Mouse (Mus musculus) forebrain, postnatal 0 days (tissue): ENCODE data around the gene Cep41. TPM values are rescaled to one million over a fixed set of nuclear protein-coding genes. Genes with fewer than 3 reads are reported as not detected.

ENCODE experiments used
- ATAC-seq: fragments of 200-750 bp; cut with Nextera tagmentation; 2 replicates; pipeline ENCODE4 v1.8.0; 2017; ENCODE audit warnings: mild to moderate bottlenecking, moderate library complexity
- DNase-seq: peaks from one replicate; pipeline ENCODE4 v3.0.0-alpha.2; 2015
- H3K27ac ChIP-seq: fragments of 300-500 bp; sonication (generic); 2 replicates; pipeline ENCODE4 v1.5.1; 2014; ENCODE audit warnings: low read depth, mild to moderate bottlenecking, antibody characterized with exemption, low read length, moderate library complexity, mixed read lengths
- H3K27me3 ChIP-seq: fragments of 300-500 bp; sonication (generic); 2 replicates; pipeline ENCODE4 v1.6.1; 2014; ENCODE audit warnings: mild to moderate bottlenecking, low read length, mixed read lengths; ENCODE audit not compliant: insufficient read depth
- H3K36me3 ChIP-seq: fragments of 300-500 bp; sonication (generic); 2 replicates; pipeline ENCODE4 v1.6.1; 2014; ENCODE audit warnings: mild to moderate bottlenecking, moderate library complexity; ENCODE audit not compliant: insufficient read depth
- H3K4me1 ChIP-seq: fragments of 300-500 bp; sonication (generic); 2 replicates; pipeline ENCODE4 v1.6.1; 2014; ENCODE audit warnings: antibody characterized with exemption; ENCODE audit not compliant: insufficient read depth
- H3K4me2 ChIP-seq: fragments of 300-500 bp; sonication (generic); 2 replicates; pipeline ENCODE4 v1.6.1; 2014; ENCODE audit warnings: low read depth, mild to moderate bottlenecking, moderate library complexity
- H3K4me3 ChIP-seq: fragments of 300-500 bp; sonication (generic); 2 replicates; pipeline ENCODE4 v1.5.1; 2014; ENCODE audit warnings: low read depth, low read length, mixed read lengths
- H3K9ac ChIP-seq: fragments of 300-500 bp; sonication (generic); 2 replicates; pipeline ENCODE4 v1.6.1; 2014; ENCODE audit warnings: mild to moderate bottlenecking
- H3K9me3 ChIP-seq: fragments of 300-500 bp; sonication (generic); 2 replicates; pipeline ENCODE4 v1.6.1; 2016; ENCODE audit warnings: low read length
- CTCF ChIP-seq: sonication (generic); IDR thresholded peaks from 2 replicates; pipeline ENCODE4 v1.5.1; 2016; ENCODE audit warnings: antibody characterized with exemption, control low read depth, low read depth
- WGBS: fragments of 180-500 bp; shearing (Covaris S2); extraction: QIAGEN DNeasy Blood & Tissue Kit; methylation state at CpG from one replicate; pipeline ENCODE4 v1.1.7; 2014; 5-methylcytosine and 5-hydroxymethylcytosine counted together
- polyA plus RNA-seq: library from polyadenylated mRNA; unstranded; fragments of >200 nt; fragmentation: Nextera tagmentation; extraction: Ambion mirVana; gene quantifications from 2 replicates; pipeline ENCODE4 v1.2.1, GENCODE M21; 2015
- total RNA-seq: library from RNA; depleted of rRNA; stranded (reverse); fragments of >200 nt; gene quantifications from 2 replicates; pipeline ENCODE4 v1.2.3, GENCODE M21; 2014

The Cep41 gene
- total and polyA plus RNA-seq, 2 experiments from 2014 or later, result 10.6 to 14.1 TPM

- H3K27ac ChIP-seq, result peak overlapping the region; percentile 41
- no peaks in the 10 kb centered on the region for H3K27me3 ChIP-seq
- no peaks in the 10 kb centered on the region for H3K36me3 ChIP-seq
- TF ChIP-seq CTCF, result no peak
- peak overlapping the region; percentile 55; the same call in 1 of the 2 replicates for H3K4me3 ChIP-seq
- H3K9ac ChIP-seq, result peak overlapping the region; percentile 14; the same call in 1 of the 2 replicates
- peak overlapping the region; percentile 62 for H3K4me2 ChIP-seq
- DNase-seq, result no peak
- ATAC-seq, result no peak
- H3K9me3 ChIP-seq, result 0 out of 2 replicates have a peak, but pooled peaks cover 30% of the 10 kb centered on the region
- 51% methylated on average over 13 of the region's 13 CpGs for WGBS
- H3K4me1 ChIP-seq, result peaks cover 5% of the 10 kb centered on the region; the same call in 1 of the 2 replicates
Measured at GRCm38 (mm10) chr6:30736372-30736762, 42.8 kb upstream of the Cep41 start.

- H3K4me3 ChIP-seq, result 0 out of 2 replicates have a peak overlapping the region, but pooled peaks have one; percentile 7
- H3K27me3 ChIP-seq, result no peaks in the 10 kb centered on the region
- ATAC-seq (no peak), DNase-seq (no peak)
- no peak overlapping the region; the same call in 1 of the 2 replicates for H3K9ac ChIP-seq
- no peak for TF ChIP-seq CTCF
- 50% methylated on average over 15 of the region's 15 CpGs for WGBS
- H3K4me1 ChIP-seq, result peaks cover 5% of the 10 kb centered on the region; the same call in 1 of the 2 replicates
- H3K27ac ChIP-seq, result peak overlapping the region; percentile 48; the same call in 1 of the 2 replicates
- H3K9me3 ChIP-seq, result 0 out of 2 replicates have a peak, but pooled peaks cover 30% of the 10 kb centered on the region
- H3K36me3 ChIP-seq, result no peaks in the 10 kb centered on the region
- H3K4me2 ChIP-seq, result peak overlapping the region; percentile 62; the same call in 1 of the 2 replicates
Measured at GRCm38 (mm10) chr6:30735728-30736371, 42.3 kb upstream of the Cep41 start.

- 52% methylated on average over 22 of the region's 22 CpGs for WGBS
- H3K27ac ChIP-seq, result peak overlapping the region; percentile 48; the same call in 1 of the 2 replicates
- no peaks in the 10 kb centered on the region for H3K36me3 ChIP-seq
- no peak for ATAC-seq
- no peak overlapping the region for H3K9ac ChIP-seq
- H3K4me2 ChIP-seq, result peak overlapping the region; percentile 62; the same call in 1 of the 2 replicates
- peaks cover 5% of the 10 kb centered on the region; the same call in 1 of the 2 replicates for H3K4me1 ChIP-seq
- TF ChIP-seq CTCF, result no peak
- 0 out of 2 replicates have a peak, but pooled peaks cover 30% of the 10 kb centered on the region for H3K9me3 ChIP-seq
- H3K27me3 ChIP-seq, result no peaks in the 10 kb centered on the region
- DNase-seq, result no peak
- 0 out of 2 replicates have a peak overlapping the region, but pooled peaks have one; percentile 7 for H3K4me3 ChIP-seq
Measured at GRCm38 (mm10) chr6:30734988-30735727, 41.6 kb upstream of the Cep41 start.

- no peak for TF ChIP-seq CTCF
- DNase-seq (no peak), ATAC-seq (no peak)
- Histone ChIP-seq H3K4me2 (no peak overlapping the region), H3K4me3 (no peak overlapping the region), H3K27ac (no peak overlapping the region), H3K9ac (no peak overlapping the region; the same call in 1 of the 2 replicates), H3K27me3 (no peaks in the 10 kb centered on the region), H3K4me1 (peaks cover 5% of the 10 kb centered on the region; the same call in 1 of the 2 replicates), H3K9me3 (0 out of 2 replicates have a peak, but pooled peaks cover 30% of the 10 kb centered on the region), H3K36me3 (no peaks in the 10 kb centered on the region)
- WGBS, result 54% methylated on average over 6 of the region's 6 CpGs
Measured at GRCm38 (mm10) chr6:30734465-30734864, 40.9 kb upstream of the Cep41 start.

- no peak overlapping the region for H3K4me2 ChIP-seq
- DNase-seq, result no peak
Measured at GRCm38 (mm10) chr6:30732571-30733130, 39.1 kb upstream of the Cep41 start.

GRCm38 (mm10) chr6:30730301-30730971, 36.9 kb upstream of the Cep41 start:
- DNase-seq (no peak), ATAC-seq (no peak)
- Histone ChIP-seq H3K4me2 (no peak overlapping the region), H3K4me3 (no peak overlapping the region), H3K9ac (no peak overlapping the region), H3K9me3 (0 out of 2 replicates have a peak, but pooled peaks cover 3% of the 10 kb centered on the region), H3K27ac (no peak overlapping the region), H3K4me1 (no peaks in the 10 kb centered on the region; the same call in 1 of the 2 replicates), H3K27me3 (no peaks in the 10 kb centered on the region), H3K36me3 (no peaks in the 10 kb centered on the region)
- 57% methylated on average over 12 of the region's 12 CpGs for WGBS
- no peak for TF ChIP-seq CTCF

More at GRCm38 (mm10) chr6:30732571-30733130, 39.1 kb upstream of the Cep41 start:
- no peak for ATAC-seq
- no peak; the same call in 1 of the 2 replicates for TF ChIP-seq CTCF
- no peaks in the 10 kb centered on the region for H3K36me3 ChIP-seq
- H3K4me1 ChIP-seq, result peaks cover 5% of the 10 kb centered on the region; the same call in 1 of the 2 replicates
- 55% methylated on average over 18 of the region's 18 CpGs for WGBS
- 0 out of 2 replicates have a peak overlapping the region, but pooled peaks have one; percentile 15 for H3K27ac ChIP-seq
- no peak overlapping the region for H3K4me3 ChIP-seq
- H3K9ac ChIP-seq, result no peak overlapping the region
- no peaks in the 10 kb centered on the region for H3K27me3 ChIP-seq
- 0 out of 2 replicates have a peak, but pooled peaks cover 22% of the 10 kb centered on the region for H3K9me3 ChIP-seq
